Mouse (Mus musculus): Measurements from ENCODE around the gene Ctla2b. TPM values are rescaled to one million over a fixed set of nuclear protein-coding genes. Genes with fewer than 3 reads are reported as not detected.
"Not testable (repeated sequence)": the region's sequence is repeated elsewhere in the genome, so short reads cannot be mapped to it uniquely, and the experiment has no call there.

Gene Ctla2b
- 0.30 and 2.4 TPM in 2 replicates for polyA plus RNA-seq (2015; fragmentation: Nextera tagmentation; extraction: Ambion mirVana)

GRCm38 (mm10) chr13:60897328-60897727 is at the start of gene Ctla2b:
Ctla2b (minus strand) TSS chr13:60897447.
- H3K4me3 ChIP-seq (replicated peaks; ENCODE audit: low read length), result no peak within 1 kb of the TSS
- H3K4me1 ChIP-seq (replicated peaks; ENCODE audit: control insufficient read depth, insufficient read depth, low read length), result no peaks in the 10 kb centered on the region

GRCm38 (mm10) chr13:60941884-60942283 is 44.6 kb upstream of the Ctla2b start, which contains the start of gene Tpbpa:
Tpbpa (minus strand) TSS chr13:60941984.
- H3K36me3 ChIP-seq (ENCODE audit: control insufficient read depth, insufficient read depth); H3K4me1 ChIP-seq (replicated peaks; ENCODE audit: control insufficient read depth, insufficient read depth, low read length); H3K4me3 ChIP-seq (replicated peaks; ENCODE audit: low read length); H3K4me2 ChIP-seq (ENCODE audit: low read length); H3K9me3 ChIP-seq (ENCODE audit: control insufficient read depth, low read length); H3K27ac ChIP-seq (ENCODE audit: low read length); H3K27me3 ChIP-seq (replicated peaks; ENCODE audit: control insufficient read depth, insufficient read depth, low read length); H3K9ac ChIP-seq (replicated peaks; ENCODE audit: low read depth, low read length); ATAC-seq: not testable (repeated sequence)
- 75% methylated on average over 3 of the region's 3 CpGs for WGBS

More at GRCm38 (mm10) chr13:60897328-60897727, at the start of gene Ctla2b:
- no peaks in the 10 kb centered on the region for H3K27me3 ChIP-seq (replicated peaks; ENCODE audit: control insufficient read depth, insufficient read depth, low read length)
- ATAC-seq, result no peak
- 0 out of 2 replicates have a peak, but pooled peaks cover 2% of the 10 kb centered on the region for H3K9me3 ChIP-seq (ENCODE audit: control insufficient read depth, low read length)
- no peak within 1 kb of the TSS for H3K9ac ChIP-seq (replicated peaks; ENCODE audit: low read depth, low read length)
- H3K4me2 ChIP-seq (ENCODE audit: low read length), result no peak within 1 kb of the TSS
- no peaks in the 10 kb centered on the region for H3K36me3 ChIP-seq (ENCODE audit: control insufficient read depth, insufficient read depth)
- H3K27ac ChIP-seq (ENCODE audit: low read length), result no peak within 1 kb of the TSS
- 89% methylated on average over 3 of the region's 3 CpGs for WGBS

GRCm38 (mm10) chr13:60936500-60936901 is 39.3 kb upstream of the Ctla2b start, which contains the start of the genes Gm49391 and Ctla2a:
Gm49391 (minus strand) TSS chr13:60936571.
Ctla2a (minus strand) TSS chr13:60936625.
- Histone ChIP-seq H3K9ac (replicated peaks; ENCODE audit: low read depth, low read length) (no peak within 1 kb of the TSS), H3K4me3 (replicated peaks; ENCODE audit: low read length) (no peak within 1 kb of the TSS), H3K4me1 (replicated peaks; ENCODE audit: control insufficient read depth, insufficient read depth, low read length) (no peaks in the 10 kb centered on the region), H3K9me3 (ENCODE audit: control insufficient read depth, low read length) (0 out of 2 replicates have a peak, but pooled peaks cover 6% of the 10 kb centered on the region), H3K27me3 (replicated peaks; ENCODE audit: control insufficient read depth, insufficient read depth, low read length) (no peaks in the 10 kb centered on the region), H3K36me3 (ENCODE audit: control insufficient read depth, insufficient read depth) (no peaks in the 10 kb centered on the region), H3K27ac (ENCODE audit: low read length) (no peak within 1 kb of the TSS), H3K4me2 (ENCODE audit: low read length) (no peak within 1 kb of the TSS)
- no peak for ATAC-seq
- WGBS, result 79% methylated on average over 5 of the region's 5 CpGs

GRCm38 (mm10) chr13:60935490-60935889 is 38.2 kb upstream of the Ctla2b start, which contains the start of gene Gm49393:
Gm49393 (minus strand) TSS chr13:60935590.
- not testable (repeated sequence) for H3K9ac ChIP-seq (replicated peaks; ENCODE audit: low read depth, low read length); H3K4me3 ChIP-seq (replicated peaks; ENCODE audit: low read length); H3K9me3 ChIP-seq (ENCODE audit: control insufficient read depth, low read length); H3K27ac ChIP-seq (ENCODE audit: low read length); H3K4me2 ChIP-seq (ENCODE audit: low read length); ATAC-seq; H3K4me1 ChIP-seq (replicated peaks; ENCODE audit: control insufficient read depth, insufficient read depth, low read length); H3K27me3 ChIP-seq (replicated peaks; ENCODE audit: control insufficient read depth, insufficient read depth, low read length); H3K36me3 ChIP-seq (ENCODE audit: control insufficient read depth, insufficient read depth)
- 63% methylated on average over 2 of the region's 2 CpGs for WGBS

- H3K36me3 ChIP-seq (ENCODE audit: control insufficient read depth, insufficient read depth); H3K9ac ChIP-seq (replicated peaks; ENCODE audit: low read depth, low read length); H3K9me3 ChIP-seq (ENCODE audit: control insufficient read depth, low read length); H3K27me3 ChIP-seq (replicated peaks; ENCODE audit: control insufficient read depth, insufficient read depth, low read length); ATAC-seq; H3K4me1 ChIP-seq (replicated peaks; ENCODE audit: control insufficient read depth, insufficient read depth, low read length); H3K4me2 ChIP-seq (ENCODE audit: low read length); H3K27ac ChIP-seq (ENCODE audit: low read length); H3K4me3 ChIP-seq (replicated peaks; ENCODE audit: low read length): not testable (repeated sequence)
- 84% methylated on average over 2 of the region's 2 CpGs for WGBS
Observed at GRCm38 (mm10) chr13:60904780-60905179, 7.5 kb upstream of the Ctla2b start, which contains the start of gene Tpbpb. Tpbpb (minus strand) TSS chr13:60904880.

GRCm38 (mm10) chr13:60896794-60897193 is 453 bp downstream of the Ctla2b start, which contains the start of gene Gm49392:
Gm49392 (minus strand) TSS chr13:60896894.
- not testable (repeated sequence) for H3K9me3 ChIP-seq (ENCODE audit: control insufficient read depth, low read length); H3K27ac ChIP-seq (ENCODE audit: low read length); H3K4me3 ChIP-seq (replicated peaks; ENCODE audit: low read length); H3K36me3 ChIP-seq (ENCODE audit: control insufficient read depth, insufficient read depth); H3K9ac ChIP-seq (replicated peaks; ENCODE audit: low read depth, low read length); H3K4me2 ChIP-seq (ENCODE audit: low read length); ATAC-seq; H3K27me3 ChIP-seq (replicated peaks; ENCODE audit: control insufficient read depth, insufficient read depth, low read length); H3K4me1 ChIP-seq (replicated peaks; ENCODE audit: control insufficient read depth, insufficient read depth, low read length)
- WGBS, result 100% methylated on average over 7 of the region's 8 CpGs

GRCm38 (mm10) chr13:60895406-60896160 is 1.7 kb downstream of the Ctla2b start:
- no peak overlapping the region for H3K9ac ChIP-seq (replicated peaks; ENCODE audit: low read depth, low read length)
- 0 out of 2 replicates have a peak, but pooled peaks cover 2% of the 10 kb centered on the region for H3K9me3 ChIP-seq (ENCODE audit: control insufficient read depth, low read length)
- no peak overlapping the region for H3K4me2 ChIP-seq (ENCODE audit: low read length)
- H3K36me3 ChIP-seq (ENCODE audit: control insufficient read depth, insufficient read depth), result no peaks in the 10 kb centered on the region
- no peak for ATAC-seq
- no peak overlapping the region for H3K27ac ChIP-seq (ENCODE audit: low read length)
- no peaks in the 10 kb centered on the region for H3K27me3 ChIP-seq (replicated peaks; ENCODE audit: control insufficient read depth, insufficient read depth, low read length)
- H3K4me1 ChIP-seq (replicated peaks; ENCODE audit: control insufficient read depth, insufficient read depth, low read length), result no peaks in the 10 kb centered on the region
- H3K4me3 ChIP-seq (replicated peaks; ENCODE audit: low read length), result no peak overlapping the region

GRCm38 (mm10) chr13:60892301-60892700 is 4.9 kb downstream of the Ctla2b start:
- no peak for ATAC-seq
- 94% methylated on average over 1 of the region's 1 CpGs for WGBS

GRCm38 (mm10) chr13:60864281-60864680 is 33.0 kb downstream of the Ctla2b start, which contains the start of gene 4930486L24Rik:
4930486L24Rik (minus strand) TSS chr13:60864475.
- no peak within 1 kb of the TSS for H3K4me2 ChIP-seq (ENCODE audit: low read length)
- H3K9me3 ChIP-seq (ENCODE audit: control insufficient read depth, low read length), result no peaks in the 10 kb centered on the region; the same call in 1 of the 2 replicates
- no peaks in the 10 kb centered on the region for H3K4me1 ChIP-seq (replicated peaks; ENCODE audit: control insufficient read depth, insufficient read depth, low read length)
- H3K9ac ChIP-seq (replicated peaks; ENCODE audit: low read depth, low read length), result no peak within 1 kb of the TSS
- ATAC-seq, result no peak
- 82% methylated on average over 1 of the region's 1 CpGs for WGBS
- no peak within 1 kb of the TSS for H3K4me3 ChIP-seq (replicated peaks; ENCODE audit: low read length)
- no peak within 1 kb of the TSS for H3K27ac ChIP-seq (ENCODE audit: low read length)
- H3K36me3 ChIP-seq (ENCODE audit: control insufficient read depth, insufficient read depth), result no peaks in the 10 kb centered on the region
- H3K27me3 ChIP-seq (replicated peaks; ENCODE audit: control insufficient read depth, insufficient read depth, low read length), result no peaks in the 10 kb centered on the region

More at GRCm38 (mm10) chr13:60892301-60892700, 4.9 kb downstream of the Ctla2b start:
- Histone ChIP-seq H3K9ac (replicated peaks; ENCODE audit: low read depth, low read length) (no peak overlapping the region), H3K9me3 (ENCODE audit: control insufficient read depth, low read length) (0 out of 2 replicates have a peak, but pooled peaks cover 2% of the 10 kb centered on the region), H3K4me3 (replicated peaks; ENCODE audit: low read length) (no peak overlapping the region), H3K4me1 (replicated peaks; ENCODE audit: control insufficient read depth, insufficient read depth, low read length) (no peaks in the 10 kb centered on the region), H3K36me3 (ENCODE audit: control insufficient read depth, insufficient read depth) (no peaks in the 10 kb centered on the region), H3K27ac (ENCODE audit: low read length) (no peak overlapping the region), H3K4me2 (ENCODE audit: low read length) (no peak overlapping the region), H3K27me3 (replicated peaks; ENCODE audit: control insufficient read depth, insufficient read depth, low read length) (no peaks in the 10 kb centered on the region)

Measured in forebrain, embryonic 16.5 days (tissue).